Mouse (Mus musculus) intestine, embryonic 14.5 days (tissue): ENCODE results near the gene Zpbp. TPM values are rescaled to one million over a fixed set of nuclear protein-coding genes. Genes with fewer than 3 reads are reported as not detected.

ENCODE experiments used
- ATAC-seq: fragments of 200-750 bp; cut with Nextera tagmentation; replicated peaks from 2 replicates; pipeline ENCODE4 v1.8.0; 2017; ENCODE audit warnings: low read depth, moderate number of reproducible peaks, moderate TSS enrichment, moderate library complexity; ENCODE audit not compliant: low FRiP score, low TSS enrichment
- DNase-seq: peaks from one replicate; pipeline ENCODE4 v3.0.0-alpha.2; 2018; ENCODE audit warnings: low spot score
- H3K27ac ChIP-seq: fragments of 300-500 bp; sonication (generic); 2 replicates; pipeline ENCODE4 v1.5.1; 2014; ENCODE audit warnings: low read depth, mild to moderate bottlenecking, control low read depth
- H3K27me3 ChIP-seq: fragments of 300-500 bp; sonication (generic); replicated peaks from 2 replicates; pipeline ENCODE4 v1.6.1; 2014; ENCODE audit warnings: low read length, control low read depth; ENCODE audit not compliant: control insufficient read depth, insufficient read depth
- H3K36me3 ChIP-seq: fragments of 300-500 bp; sonication (generic); 2 replicates; pipeline ENCODE4 v1.6.1; 2014; ENCODE audit warnings: low read length, control low read depth; ENCODE audit not compliant: control insufficient read depth, insufficient read depth
- H3K4me1 ChIP-seq: fragments of 300-500 bp; sonication (generic); replicated peaks from 2 replicates; pipeline ENCODE4 v1.6.1; 2014; ENCODE audit warnings: low read length, control low read depth, mixed read lengths; ENCODE audit not compliant: control insufficient read depth, insufficient read depth
- H3K4me2 ChIP-seq: fragments of 300-500 bp; sonication (generic); 2 replicates; pipeline ENCODE4 v1.6.1; 2014; ENCODE audit warnings: low read length
- H3K4me3 ChIP-seq: fragments of 300-500 bp; sonication (generic); 2 replicates; pipeline ENCODE4 v1.5.1; 2014; ENCODE audit warnings: low read depth, low read length, control low read depth, mixed read lengths
- H3K9ac ChIP-seq: fragments of 300-500 bp; sonication (generic); 2 replicates; pipeline ENCODE4 v1.6.1; 2014; ENCODE audit warnings: mild to moderate bottlenecking, low read length
- H3K9me3 ChIP-seq: fragments of 300-500 bp; sonication (generic); 2 replicates; pipeline ENCODE4 v1.6.1; 2016; ENCODE audit warnings: low read length, control low read depth; ENCODE audit not compliant: control insufficient read depth
- WGBS: fragments of 180-500 bp; shearing (Covaris S2); extraction: QIAGEN DNeasy Blood & Tissue Kit; methylation state at CpG from one replicate; pipeline ENCODE4 v1.1.7; 2014; 5-methylcytosine and 5-hydroxymethylcytosine counted together
- polyA plus RNA-seq: library from polyadenylated mRNA; unstranded; fragments of >200 nt; fragmentation: Nextera tagmentation; extraction: Ambion mirVana; gene quantifications from 2 replicates; pipeline ENCODE4 v1.2.1, GENCODE M21; 2014

Gene Zpbp
- polyA plus RNA-seq, 1 experiment from 2014 or later, result 0.78 TPM

- Histone ChIP-seq H3K4me2 (no peak overlapping the region), H3K9ac (no peak overlapping the region), H3K27me3 (no peaks in the 10 kb centered on the region), H3K4me1 (no peaks in the 10 kb centered on the region), H3K9me3 (no peaks in the 10 kb centered on the region), H3K36me3 (no peaks in the 10 kb centered on the region), H3K27ac (no peak overlapping the region), H3K4me3 (no peak overlapping the region)
- DNase-seq (no peak), ATAC-seq (no peak)
- 69% methylated on average over 6 of the region's 6 CpGs for WGBS
Measured at GRCm38 (mm10) chr11:11242694-11243377, 219.4 kb downstream of the Zpbp start.

GRCm38 (mm10) chr11:11239346-11239745, 222.9 kb downstream of the Zpbp start:
- no peaks in the 10 kb centered on the region for H3K36me3 ChIP-seq
- no peaks in the 10 kb centered on the region for H3K27me3 ChIP-seq
- DNase-seq (no peak), ATAC-seq (no peak)
- no peak overlapping the region for H3K4me2 ChIP-seq
- no peak overlapping the region for H3K27ac ChIP-seq
- no peak overlapping the region for H3K9ac ChIP-seq
- 84% methylated on average over 1 of the region's 1 CpGs for WGBS
- H3K9me3 ChIP-seq, result no peaks in the 10 kb centered on the region
- no peak overlapping the region for H3K4me3 ChIP-seq
- no peaks in the 10 kb centered on the region for H3K4me1 ChIP-seq

Other genes with a start within 250 kb of the Zpbp start
- 1.0 and 1.9 TPM in 2 replicates for gene Spata48, start 314 bp downstream of the Zpbp start, polyA plus RNA-seq
- not detected in 2 replicates for gene 4930512M02Rik, start 165.4 kb upstream of the Zpbp start, polyA plus RNA-seq
- gene Ikzf1, start 222.6 kb upstream of the Zpbp start, polyA plus RNA-seq, result 1.4 and 2.1 TPM in 2 replicates